Mouse (Mus musculus) adrenal gland, adult (tissue): Measurements from ENCODE around the gene Gm8922.
"Not testable (repeated sequence)": the region's sequence is repeated elsewhere in the genome, so short reads cannot be mapped to it uniquely, and the experiment has no call there.

ENCODE experiments used
- DNase-seq, 2 experiments: peaks; one replicate each; pipeline ENCODE4 v3.0.0; 2022 to 2023; ENCODE audit warnings: low spot score in 1 of 2; ENCODE audit not compliant: inconsistent age in 2 of 2

Gene Gm8922

DNA sequence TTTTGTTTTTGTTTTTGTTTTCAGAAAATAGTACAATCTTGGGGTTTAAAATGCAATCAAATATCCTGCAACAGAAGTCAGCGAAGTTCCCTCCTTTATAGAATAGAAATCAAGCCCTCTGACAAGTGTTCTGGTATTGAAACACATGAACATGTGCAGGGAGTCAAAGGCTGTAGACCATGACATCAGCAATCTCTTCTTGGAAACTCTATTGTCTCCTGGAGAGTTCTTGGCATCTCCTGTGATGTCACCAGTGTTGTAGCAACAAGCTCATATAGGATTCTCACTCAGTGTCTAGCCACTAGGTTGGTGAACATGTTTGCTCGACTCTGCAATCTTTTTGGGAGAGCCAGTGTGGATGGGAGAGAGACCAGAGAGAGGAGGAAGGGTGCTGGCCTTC is at the start of gene Gm8922:
Gene Gm8922 (plus strand): TSS at position 301 of the 400 bp plus-strand sequence.
- not testable (repeated sequence) for DNase-seq
